Mouse (Mus musculus) midbrain, postnatal 0 days (tissue): ENCODE results near the gene Apobr. TPM values are rescaled to one million over a fixed set of nuclear protein-coding genes. Genes with fewer than 3 reads are reported as not detected.
A peak's percentile ranks its signal among the peaks of the same experiment; 100 is the strongest.

Experiments used
- ATAC-seq: fragments of 200-750 bp; cut with Nextera tagmentation; 2 replicates; pipeline ENCODE4 v1.8.0; 2017; ENCODE audit warnings: moderate number of reproducible peaks, mild to moderate bottlenecking, moderate TSS enrichment, moderate library complexity; ENCODE audit not compliant: low FRiP score
- DNase-seq: peaks from one replicate; pipeline ENCODE4 v3.0.0-alpha.2; 2015; ENCODE audit warnings: low spot score
- H3K27ac ChIP-seq: fragments of 300-500 bp; sonication (generic); 2 replicates; pipeline ENCODE4 v1.5.1; 2014; ENCODE audit warnings: low read depth, mild to moderate bottlenecking, low read length, mixed read lengths
- H3K27me3 ChIP-seq: fragments of 300-500 bp; sonication (generic); 2 replicates; pipeline ENCODE4 v1.6.1; 2014; ENCODE audit warnings: low read length, control low read depth, mixed read lengths; ENCODE audit not compliant: insufficient read depth
- H3K36me3 ChIP-seq: fragments of 300-500 bp; sonication (generic); 2 replicates; pipeline ENCODE4 v1.6.1; 2014; ENCODE audit warnings: low read length, control low read depth, mixed read lengths; ENCODE audit not compliant: insufficient read depth
- H3K4me1 ChIP-seq: fragments of 300-500 bp; sonication (generic); 2 replicates; pipeline ENCODE4 v1.6.1; 2014; ENCODE audit warnings: mild to moderate bottlenecking, control low read depth, antibody characterized with exemption, low read length, mixed read lengths; ENCODE audit not compliant: insufficient read depth
- H3K4me2 ChIP-seq: fragments of 300-500 bp; sonication (generic); 2 replicates; pipeline ENCODE4 v1.6.1; 2014; ENCODE audit warnings: low read depth, mild to moderate bottlenecking, low read length, mixed read lengths; ENCODE audit not compliant: poor library complexity, severe bottlenecking
- H3K4me3 ChIP-seq: fragments of 300-500 bp; sonication (generic); 2 replicates; pipeline ENCODE4 v1.5.1; 2014; ENCODE audit warnings: low read depth, mild to moderate bottlenecking, low read length, moderate library complexity
- H3K9ac ChIP-seq: fragments of 300-500 bp; sonication (generic); replicated peaks from 2 replicates; pipeline ENCODE4 v1.6.1; 2014; ENCODE audit warnings: mild to moderate bottlenecking, low read length, moderate library complexity, mixed read lengths; ENCODE audit not compliant: poor library complexity, severe bottlenecking
- H3K9me3 ChIP-seq: fragments of 300-500 bp; sonication (generic); 2 replicates; pipeline ENCODE4 v1.6.1; 2016; ENCODE audit warnings: low read length, control low read depth
- CTCF ChIP-seq: IDR thresholded peaks from 2 replicates; pipeline ENCODE4 v1.5.1; 2016; ENCODE audit warnings: antibody characterized with exemption, mild to moderate bottlenecking
- WGBS: fragments of 180-500 bp; shearing (Covaris S2); extraction: QIAGEN DNeasy Blood & Tissue Kit; methylation state at CpG from one replicate; pipeline ENCODE4 v1.1.7; 2014; 5-methylcytosine and 5-hydroxymethylcytosine counted together
- polyA plus RNA-seq: library from polyadenylated mRNA; unstranded; fragments of >200 nt; fragmentation: Nextera tagmentation; extraction: Ambion mirVana; gene quantifications from 2 replicates; pipeline ENCODE4 v1.2.1, GENCODE M21; 2015
- total RNA-seq: library from RNA; depleted of rRNA; stranded (reverse); fragments of >200 nt; gene quantifications from 2 replicates; pipeline ENCODE4 v1.2.3, GENCODE M21; 2014

Gene Apobr
- total and polyA plus RNA-seq, 2 experiments from 2014 or later = 0.58 TPM; not detected in 1

- no peaks in the 10 kb centered on the region for H3K4me1 ChIP-seq
- no peaks in the 10 kb centered on the region; the same call in 1 of the 2 replicates for H3K27me3 ChIP-seq
- no peak overlapping the region for H3K27ac ChIP-seq
- H3K9ac ChIP-seq = no peak overlapping the region
- H3K36me3 ChIP-seq = no peaks in the 10 kb centered on the region
- WGBS = 6% methylated on average over 16 of the region's 16 CpGs
- peak; percentile 68 for TF ChIP-seq CTCF
- ATAC-seq (0 out of 2 replicates have a peak, but pooled peaks have one; percentile 28), DNase-seq (peak; percentile 66)
- H3K9me3 ChIP-seq = no peaks in the 10 kb centered on the region
- H3K4me3 ChIP-seq = no peak overlapping the region
- peak overlapping the region; percentile 22; the same call in 1 of the 2 replicates for H3K4me2 ChIP-seq
These were observed 3.0 kb downstream of the Apobr start for GRCm38 (mm10) chr7:126587779-126588178.

- no peak for DNase-seq
- WGBS = 77% methylated on average over 11 of the region's 11 CpGs
- Histone ChIP-seq H3K4me1 (no peaks in the 10 kb centered on the region), H3K9me3 (no peaks in the 10 kb centered on the region), H3K4me3 (no peak within 1 kb of the TSS), H3K4me2 (no peak within 1 kb of the TSS), H3K9ac (no peak within 1 kb of the TSS), H3K36me3 (no peaks in the 10 kb centered on the region), H3K27ac (no peak within 1 kb of the TSS), H3K27me3 (no peaks in the 10 kb centered on the region)
- no peak for ATAC-seq
- no peak for TF ChIP-seq CTCF
These were observed 10.3 kb downstream of the Apobr start, which contains the start of gene Il27 for GRCm38 (mm10) chr7:126594862-126595561. Gene Il27, minus strand, starts transcription at chr7:126594941.

GRCm38 (mm10) chr7:126595890-126596289 is 11.1 kb downstream of the Apobr start:
- ATAC-seq = no peak

GRCm38 (mm10) chr7:126596414-126596813 is 11.7 kb downstream of the Apobr start:
- Histone ChIP-seq H3K27me3 (no peaks in the 10 kb centered on the region), H3K4me2 (no peak overlapping the region), H3K4me1 (no peaks in the 10 kb centered on the region), H3K27ac (no peak overlapping the region), H3K4me3 (no peak overlapping the region), H3K9ac (no peak overlapping the region), H3K36me3 (no peaks in the 10 kb centered on the region), H3K9me3 (no peaks in the 10 kb centered on the region)
- DNase-seq (no peak), ATAC-seq (no peak)
- WGBS = 69% methylated on average over 6 of the region's 6 CpGs
- TF ChIP-seq CTCF = no peak

More at GRCm38 (mm10) chr7:126595890-126596289, 11.1 kb downstream of the Apobr start:
- Histone ChIP-seq H3K4me2 (no peak overlapping the region), H3K27me3 (no peaks in the 10 kb centered on the region), H3K4me3 (no peak overlapping the region), H3K4me1 (no peaks in the 10 kb centered on the region), H3K27ac (no peak overlapping the region), H3K9me3 (no peaks in the 10 kb centered on the region), H3K9ac (no peak overlapping the region), H3K36me3 (no peaks in the 10 kb centered on the region)
- no peak for TF ChIP-seq CTCF
- no peak for DNase-seq
- WGBS = 86% methylated on average over 5 of the region's 5 CpGs

GRCm38 (mm10) chr7:126598919-126599318 is 14.2 kb downstream of the Apobr start:
- no peak for DNase-seq
- Histone ChIP-seq H3K9ac (no peak overlapping the region), H3K4me1 (no peaks in the 10 kb centered on the region), H3K4me2 (no peak overlapping the region), H3K36me3 (no peaks in the 10 kb centered on the region), H3K4me3 (no peak overlapping the region), H3K9me3 (no peaks in the 10 kb centered on the region), H3K27ac (no peak overlapping the region), H3K27me3 (no peaks in the 10 kb centered on the region)
- no peak for ATAC-seq
- 84% methylated on average over 6 of the region's 6 CpGs for WGBS
- TF ChIP-seq CTCF = no peak

GRCm38 (mm10) chr7:126601896-126602295 is 17.2 kb downstream of the Apobr start:
- Histone ChIP-seq H3K4me1 (no peaks in the 10 kb centered on the region), H3K27me3 (no peaks in the 10 kb centered on the region), H3K9me3 (no peaks in the 10 kb centered on the region), H3K4me3 (no peak overlapping the region), H3K27ac (no peak overlapping the region), H3K4me2 (no peak overlapping the region), H3K9ac (no peak overlapping the region), H3K36me3 (no peaks in the 10 kb centered on the region)
- TF ChIP-seq CTCF = no peak
- 36% methylated on average over 5 of the region's 5 CpGs for WGBS
- ATAC-seq = no peak
- DNase-seq = no peak
